ENCODE assay signal across 10 mouse cellular contexts in genomic region chr17:73723885-73724682, GRCm38 (mm10). TPM values are rescaled to one million over a fixed set of nuclear protein-coding genes. Genes with fewer than 3 reads are reported as not detected.
DNase-seq lines count a peak whose midpoint lies in the region; ATAC-seq lines count a peak whose summit lies in the region.
"Had no signal": no experiment of that assay in that cellular context is flagged by ENCODE, and none has a peak within 500 bp of the region (broad histone marks: within the 10 kb centered on the region; RNA-seq: fewer than 3 reads in every experiment).

No protein-coding gene starts in this region.

- no peaks in the 10 kb centered on the region for H3K9me3 ChIP-seq in kidney, embryonic 15.5 days (replicated peaks)

- H3K9ac ChIP-seq in kidney, embryonic 15.5 days = no peak overlapping the region

- 60% methylated on average over 8 of the region's 8 CpGs for WGBS in kidney, embryonic 15.5 days

- 0 out of 2 replicates have a peak, but pooled peaks cover 4% of the 10 kb centered on the region for H3K27me3 ChIP-seq in kidney, embryonic 15.5 days

- H3K4me3 ChIP-seq in kidney, embryonic 15.5 days (replicated peaks) = no peak overlapping the region

- H3K36me3 ChIP-seq in kidney, embryonic 15.5 days = no peaks in the 10 kb centered on the region

- peak; percentile 8 to 12 for DNase-seq in cerebellum, adult 18-20 months
- DNase-seq in cerebellum, adult 8-10 months = no peak
- DNase-seq in kidney, adult 11 months = peak; percentile 20
- peak; percentile 19 for DNase-seq in R1 (ENCODE audit: low read depth, low spot score)
- DNase-seq in lung, postnatal 36 days = peak; percentile 41
- no peak for DNase-seq in right cerebral cortex, postnatal 4 days
- no peak for DNase-seq in right cerebral cortex, postnatal 10 days (ENCODE audit: low spot score in 2 of 2)
- DNase-seq: gastrocnemius, postnatal 36 days had no signal

- H3K4me1 ChIP-seq in kidney, embryonic 15.5 days = no peaks in the 10 kb centered on the region

- H3K4me2 ChIP-seq in kidney, embryonic 15.5 days = no peak overlapping the region

- ATAC-seq in kidney, embryonic 15.5 days (replicated peaks; ENCODE audit: low FRiP score) = no peak

- H3K27ac ChIP-seq in kidney, embryonic 15.5 days = no peak overlapping the region

RNA-seq across cellular contexts. Expression of gene Galnt14, which starts 13.8 kb away (rescaled TPM):
- 13.0 and 14.6 TPM in 2 replicates for polyA plus RNA-seq in kidney, embryonic 15.5 days (2015; fragmentation: Nextera tagmentation; extraction: Ambion mirVana)
- polyA plus RNA-seq: C2C12 had no signal

Comparison
In these comparisons a context has a peak if more than half of its experiments do, and no peak if none do; other contexts are left out.
1. DNase-seq: peak in cerebellum, adult 18-20 months (2 of 2), kidney, adult 11 months (single experiment), R1 (single experiment) and lung, postnatal 36 days (single experiment); none in cerebellum, adult 8-10 months (single experiment), right cerebral cortex, postnatal 4 days (single experiment) and right cerebral cortex, postnatal 10 days (0 of 2).